Mouse (Mus musculus): ENCODE measurements around the gene Cnot4. TPM values are rescaled to one million over a fixed set of nuclear protein-coding genes. Genes with fewer than 3 reads are reported as not detected.

The Cnot4 gene
- polyA plus RNA-seq, 1 experiment from 2014 or later = 36.3 TPM

DNA sequence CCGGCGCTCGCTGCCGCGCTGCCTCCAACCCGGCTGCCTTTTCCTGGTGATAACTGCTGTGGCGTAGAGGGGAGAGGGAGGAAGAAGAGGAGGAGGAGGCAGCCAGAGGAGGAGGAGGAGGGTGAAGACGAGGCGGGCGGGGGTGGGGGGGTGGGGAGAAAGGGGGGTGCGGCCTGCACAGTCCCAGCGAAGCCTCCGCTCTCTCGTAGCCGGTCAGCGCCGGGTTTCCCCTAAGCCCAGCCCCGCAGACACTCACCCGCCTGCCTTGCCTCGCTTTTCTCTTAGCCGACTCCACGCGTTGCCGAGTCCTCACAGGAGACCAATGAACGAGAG is 312 bp downstream of the Cnot4 start:
- ATAC-seq (ENCODE audit: low FRiP score) = peak; percentile 93
- Histone ChIP-seq H3K27me3 (no peaks in the 10 kb centered on the region), H3K9ac (peak overlapping the region; percentile 94), H3K4me2 (peak overlapping the region; percentile 91), H3K4me3 (peak overlapping the region; percentile 88), H3K27ac (peak overlapping the region; percentile 93), H3K36me3 (no peaks in the 10 kb centered on the region), H3K9me3 (no peaks in the 10 kb centered on the region), H3K4me1 (replicated peaks) (peaks cover 26% of the 10 kb centered on the region)
- WGBS = 1% methylated on average over 22 of the region's 25 CpGs

DNA sequence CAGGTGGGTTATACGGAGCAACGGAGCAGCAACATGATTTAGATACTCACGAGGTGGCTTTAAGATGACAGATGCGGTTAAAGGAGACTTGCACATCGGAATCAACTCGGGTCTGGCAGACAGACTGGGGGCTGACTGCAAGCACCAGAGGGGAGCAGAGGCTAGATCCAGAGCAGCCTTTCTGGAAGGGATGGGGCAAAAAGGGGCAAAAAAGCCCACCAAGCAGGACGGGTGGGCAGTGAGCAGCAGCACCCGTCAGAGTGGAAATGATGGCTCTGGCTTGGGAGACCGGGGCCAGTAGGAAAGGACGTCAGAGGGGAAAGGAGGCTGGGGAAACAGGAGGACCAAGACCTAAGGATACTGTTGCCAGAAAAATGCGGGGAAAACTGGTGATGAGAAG is 718 bp downstream of the Cnot4 start:
- Histone ChIP-seq H3K27ac (peak overlapping the region; percentile 93), H3K27me3 (no peaks in the 10 kb centered on the region), H3K9me3 (no peaks in the 10 kb centered on the region), H3K4me3 (peak overlapping the region; percentile 88), H3K36me3 (no peaks in the 10 kb centered on the region), H3K4me1 (replicated peaks) (peaks cover 26% of the 10 kb centered on the region), H3K9ac (peak overlapping the region; percentile 94), H3K4me2 (peak overlapping the region; percentile 91)
- peak; percentile 33 for ATAC-seq (ENCODE audit: low FRiP score)
- WGBS = under 1% methylated on average over 11 of the region's 11 CpGs

DNA sequence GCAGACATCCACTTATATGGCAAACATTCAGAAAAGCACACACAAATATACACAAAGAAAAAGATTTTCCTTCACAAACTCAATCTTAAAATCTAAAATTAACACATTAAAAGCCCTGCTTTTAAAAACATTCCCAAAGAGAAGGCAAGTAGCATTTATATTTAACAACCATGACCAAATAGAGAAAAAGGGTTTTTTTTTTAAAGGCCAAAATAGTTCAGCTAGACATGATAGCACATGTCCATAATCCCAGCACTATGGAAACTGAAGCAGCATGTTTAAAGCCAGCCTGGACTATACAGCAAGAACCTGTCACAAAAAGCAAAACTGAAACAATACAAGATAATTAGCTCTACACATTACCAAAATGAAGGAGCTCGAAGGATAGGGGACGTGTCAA is 11.0 kb downstream of the Cnot4 start:
- WGBS = 94% methylated on average over 2 of the region's 2 CpGs
- H3K9ac ChIP-seq = no peak overlapping the region

DNA sequence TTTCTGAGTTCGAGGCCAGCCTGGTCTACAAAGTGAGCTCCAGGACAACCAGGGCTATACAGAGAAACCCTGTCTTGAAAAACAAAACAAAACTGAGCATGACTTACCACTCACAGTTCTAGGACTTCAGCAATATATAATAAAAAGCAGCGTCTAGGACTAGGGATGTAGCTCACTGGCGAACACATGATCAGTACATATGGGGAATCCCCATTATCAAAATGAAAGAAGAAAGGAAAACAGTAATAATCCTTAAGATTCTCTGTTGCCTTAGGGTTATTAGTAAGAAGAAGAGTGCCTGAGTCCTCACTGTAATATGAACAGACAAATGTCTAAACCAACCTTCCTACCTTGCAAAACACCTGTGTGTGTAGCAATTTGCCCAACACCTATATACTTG is 11.6 kb downstream of the Cnot4 start:
- H3K9ac ChIP-seq = no peak overlapping the region
- H3K36me3 ChIP-seq = peaks cover 7% of the 10 kb centered on the region; the same call in 1 of the 2 replicates
- no peak overlapping the region for H3K27ac ChIP-seq
- WGBS = 95% methylated on average over 3 of the region's 3 CpGs
- no peak for ATAC-seq (ENCODE audit: low FRiP score)
- H3K4me1 ChIP-seq (replicated peaks) = no peaks in the 10 kb centered on the region
- no peak overlapping the region for H3K4me3 ChIP-seq
- H3K9me3 ChIP-seq = no peaks in the 10 kb centered on the region
- H3K4me2 ChIP-seq = no peak overlapping the region
- no peaks in the 10 kb centered on the region for H3K27me3 ChIP-seq

More for the DNA sequence above, 11.0 kb downstream of the Cnot4 start:
- Histone ChIP-seq H3K9me3 (no peaks in the 10 kb centered on the region), H3K27me3 (no peaks in the 10 kb centered on the region), H3K4me2 (no peak overlapping the region), H3K36me3 (peaks cover 7% of the 10 kb centered on the region; the same call in 1 of the 2 replicates), H3K27ac (no peak overlapping the region), H3K4me3 (no peak overlapping the region), H3K4me1 (replicated peaks) (no peaks in the 10 kb centered on the region)
- ATAC-seq (ENCODE audit: low FRiP score) = no peak

DNA sequence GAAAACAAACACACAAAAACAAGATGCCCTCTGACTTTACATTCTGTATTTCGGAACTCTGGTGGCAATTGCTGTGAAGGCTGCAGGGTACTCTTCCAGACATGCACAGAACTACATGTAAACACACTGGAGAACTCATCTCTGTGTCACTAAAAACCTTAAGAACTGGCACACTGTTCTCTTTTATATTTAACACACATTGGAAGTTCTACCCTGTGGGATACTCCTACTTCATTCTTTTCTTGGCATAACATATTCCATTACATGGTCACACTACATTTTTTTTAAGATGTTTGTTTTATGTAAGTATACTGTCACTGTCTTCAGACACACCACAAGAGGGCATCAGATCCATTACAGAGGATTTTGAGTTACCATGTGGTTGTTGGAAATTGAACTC is 31.1 kb downstream of the Cnot4 start:
- H3K36me3 ChIP-seq = peaks cover 6% of the 10 kb centered on the region; the same call in 1 of the 2 replicates
- H3K9ac ChIP-seq = no peak overlapping the region
- no peaks in the 10 kb centered on the region for H3K4me1 ChIP-seq (replicated peaks)
- H3K27ac ChIP-seq = no peak overlapping the region
- no peak overlapping the region for H3K4me2 ChIP-seq
- ATAC-seq (ENCODE audit: low FRiP score) = no peak
- no peaks in the 10 kb centered on the region for H3K9me3 ChIP-seq
- H3K4me3 ChIP-seq = no peak overlapping the region
- WGBS = 91% methylated on average over 1 of the region's 1 CpGs
- H3K27me3 ChIP-seq = no peaks in the 10 kb centered on the region

DNA sequence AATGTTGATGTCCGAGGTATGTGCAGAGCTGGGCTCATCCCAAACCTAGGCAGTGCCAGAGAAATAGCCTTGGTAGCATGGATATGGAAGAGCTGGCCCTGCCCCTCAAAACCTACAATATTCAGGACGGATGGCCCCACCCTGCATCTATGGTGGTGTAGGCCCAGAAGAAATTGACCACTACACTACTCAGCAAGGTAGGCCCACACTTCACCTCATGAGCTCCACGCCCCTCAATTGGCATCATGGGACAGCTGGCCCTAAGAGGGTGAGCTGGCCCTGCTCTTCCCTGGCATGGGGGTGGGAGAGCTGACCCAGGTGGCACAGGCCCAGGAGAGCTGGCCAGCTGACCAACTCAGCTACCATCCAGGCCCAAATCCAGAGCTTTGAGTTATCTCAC is 48.6 kb downstream of the Cnot4 start:
- Histone ChIP-seq H3K9me3 (no peaks in the 10 kb centered on the region), H3K4me2 (no peak overlapping the region), H3K4me1 (replicated peaks) (no peaks in the 10 kb centered on the region), H3K9ac (no peak overlapping the region), H3K27me3 (no peaks in the 10 kb centered on the region), H3K36me3 (peaks cover 3% of the 10 kb centered on the region; the same call in 1 of the 2 replicates), H3K27ac (no peak overlapping the region), H3K4me3 (no peak overlapping the region)
- WGBS = 96% methylated on average over 3 of the region's 3 CpGs
- ATAC-seq (ENCODE audit: low FRiP score) = no peak

DNA sequence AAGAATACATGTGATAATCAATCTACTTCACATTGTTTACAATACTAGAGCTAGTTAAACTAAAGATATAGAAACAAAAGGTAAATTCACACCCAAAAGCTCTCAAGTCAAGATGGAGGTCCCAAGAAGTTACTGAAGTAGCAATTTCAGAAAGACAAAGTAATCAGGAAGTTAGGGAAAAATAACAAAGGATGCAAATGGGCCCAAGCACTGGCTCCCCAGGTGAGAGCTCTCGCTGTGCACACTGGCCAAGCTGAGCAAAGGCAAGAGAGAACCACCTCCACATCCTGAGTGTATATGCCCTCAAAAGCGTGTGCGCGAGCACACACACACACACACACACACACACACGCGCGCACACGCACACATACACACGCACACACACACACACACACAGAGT is 58.4 kb downstream of the Cnot4 start:
- Histone ChIP-seq H3K27ac (no peak overlapping the region), H3K4me3 (no peak overlapping the region), H3K4me1 (replicated peaks) (no peaks in the 10 kb centered on the region), H3K9me3 (no peaks in the 10 kb centered on the region), H3K4me2 (no peak overlapping the region), H3K9ac (no peak overlapping the region), H3K36me3 (peaks cover 25% of the 10 kb centered on the region), H3K27me3 (no peaks in the 10 kb centered on the region)
- ATAC-seq (ENCODE audit: low FRiP score) = no peak
- WGBS = 98% methylated on average over 9 of the region's 9 CpGs

DNA sequence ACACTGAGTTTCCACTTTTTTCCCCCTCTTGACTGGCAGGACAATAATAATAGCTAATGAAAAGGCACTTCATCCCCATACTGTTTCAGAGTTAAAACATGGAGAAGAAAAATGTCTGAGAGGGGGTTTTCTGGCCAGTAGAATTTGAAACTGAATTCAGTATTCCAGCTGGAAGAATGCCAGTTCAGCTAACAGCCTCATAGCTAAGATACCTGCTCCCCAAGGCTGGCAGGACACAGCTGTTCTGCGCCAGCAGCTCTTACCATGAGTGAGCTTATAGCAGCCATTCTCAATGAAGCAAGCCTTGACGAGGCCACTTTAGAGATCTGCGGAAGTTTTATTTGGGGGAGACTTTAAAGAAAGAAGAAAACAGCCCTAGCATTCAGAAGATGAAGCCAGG is 62.3 kb downstream of the Cnot4 start:
- ATAC-seq (ENCODE audit: low FRiP score) = no peak
- 87% methylated on average over 3 of the region's 3 CpGs for WGBS
- Histone ChIP-seq H3K27ac (no peak overlapping the region), H3K9ac (no peak overlapping the region), H3K4me1 (replicated peaks) (no peaks in the 10 kb centered on the region), H3K4me2 (no peak overlapping the region), H3K36me3 (peaks cover 26% of the 10 kb centered on the region), H3K4me3 (no peak overlapping the region), H3K9me3 (no peaks in the 10 kb centered on the region), H3K27me3 (no peaks in the 10 kb centered on the region)

DNA sequence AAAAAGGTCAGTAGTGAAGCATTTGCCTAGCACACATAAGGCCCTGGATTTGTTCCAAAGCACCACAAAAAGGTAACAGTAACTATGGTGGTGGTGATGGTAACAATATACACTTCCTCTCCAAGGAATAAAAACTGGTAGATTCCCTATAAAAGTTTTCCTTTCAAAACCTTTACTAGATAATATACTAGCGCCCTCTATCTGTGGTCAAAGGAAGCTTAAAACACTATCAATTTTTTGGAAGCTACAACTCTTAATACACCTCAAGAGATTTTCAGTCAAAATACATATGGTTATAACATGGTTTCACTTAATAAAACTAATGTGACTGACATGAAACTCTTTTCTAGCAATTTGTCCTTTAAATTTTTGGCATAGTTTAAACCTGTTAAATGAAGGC is 71.1 kb downstream of the Cnot4 start:
- Histone ChIP-seq H3K9ac (no peak overlapping the region), H3K4me2 (no peak overlapping the region), H3K27ac (no peak overlapping the region), H3K27me3 (no peaks in the 10 kb centered on the region), H3K4me3 (no peak overlapping the region), H3K9me3 (no peaks in the 10 kb centered on the region), H3K4me1 (replicated peaks) (no peaks in the 10 kb centered on the region), H3K36me3 (peaks cover 14% of the 10 kb centered on the region)
- WGBS = 14% methylated on average over 1 of the region's 1 CpGs
- no peak for ATAC-seq (ENCODE audit: low FRiP score)

DNA sequence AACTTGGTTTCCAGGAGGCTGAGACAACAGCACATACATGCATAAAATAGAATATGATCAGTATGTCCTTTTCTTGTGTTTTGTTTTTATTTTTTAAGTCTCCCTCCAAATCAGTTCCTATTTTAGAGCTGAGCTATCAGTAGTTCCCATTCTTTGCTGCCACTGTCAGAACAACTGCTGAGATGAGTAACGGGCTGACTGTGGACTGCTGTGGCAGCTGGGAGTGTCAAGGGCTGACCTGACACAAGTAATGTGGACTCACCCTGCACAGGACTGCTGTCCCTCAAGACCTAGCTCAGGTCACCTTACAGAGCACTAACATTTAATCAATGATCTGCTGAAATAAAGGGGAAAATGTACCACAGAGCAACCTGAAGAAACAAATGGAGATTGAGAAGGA is 90.4 kb downstream of the Cnot4 start:
- Histone ChIP-seq H3K4me3 (no peak overlapping the region), H3K4me2 (no peak overlapping the region), H3K36me3 (0 out of 2 replicates have a peak, but pooled peaks cover 2% of the 10 kb centered on the region), H3K27ac (no peak overlapping the region), H3K4me1 (replicated peaks) (no peaks in the 10 kb centered on the region), H3K9ac (no peak overlapping the region), H3K27me3 (no peaks in the 10 kb centered on the region), H3K9me3 (no peaks in the 10 kb centered on the region)
- WGBS = 67% methylated on average over 1 of the region's 1 CpGs
- ATAC-seq (ENCODE audit: low FRiP score) = no peak

DNA sequence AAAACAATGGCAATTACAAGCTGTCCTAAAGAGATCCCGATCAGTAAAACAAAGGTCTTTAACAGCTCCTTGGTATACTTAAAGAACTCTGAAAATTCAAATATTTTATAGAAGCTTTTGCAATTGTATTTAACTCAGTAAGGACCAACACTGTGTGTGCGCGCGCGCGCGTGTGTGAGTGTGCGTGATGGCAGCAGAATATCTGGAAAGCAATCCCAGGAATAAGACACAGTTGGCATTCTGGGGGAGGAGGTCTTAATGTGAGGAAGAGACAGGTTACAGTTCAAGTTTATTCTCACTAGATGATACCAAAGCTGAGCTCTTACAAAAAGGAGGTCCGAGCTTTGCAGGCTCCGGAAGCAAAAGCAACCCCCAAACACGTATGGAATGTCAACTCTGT is 100.2 kb downstream of the Cnot4 start:
- no peak for ATAC-seq (ENCODE audit: low FRiP score)
- Histone ChIP-seq H3K27ac (no peak overlapping the region), H3K9me3 (no peaks in the 10 kb centered on the region), H3K4me1 (replicated peaks) (no peaks in the 10 kb centered on the region), H3K9ac (no peak overlapping the region), H3K4me3 (no peak overlapping the region), H3K36me3 (peaks cover 5% of the 10 kb centered on the region; the same call in 1 of the 2 replicates), H3K27me3 (no peaks in the 10 kb centered on the region), H3K4me2 (no peak overlapping the region)
- 96% methylated on average over 11 of the region's 11 CpGs for WGBS

DNA sequence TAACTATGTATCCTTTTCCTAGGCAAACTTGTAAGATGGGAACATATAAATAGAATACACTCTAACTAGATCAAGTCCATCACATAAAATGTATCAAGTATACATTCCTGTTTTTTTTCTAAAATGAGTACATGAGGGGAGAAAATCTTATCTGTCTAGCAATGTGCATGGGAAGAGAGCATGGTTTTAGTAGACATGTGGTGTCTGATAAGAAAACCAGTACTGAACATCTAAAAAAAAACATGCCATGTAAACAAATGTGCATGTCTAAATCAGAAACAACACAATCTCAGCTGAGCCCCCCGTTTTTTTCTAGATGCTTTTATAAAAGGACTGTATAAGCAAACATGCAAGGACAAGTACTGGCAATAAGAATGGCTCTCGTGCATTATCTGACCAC is 100.8 kb downstream of the Cnot4 start:
- Histone ChIP-seq H3K27ac (no peak overlapping the region), H3K4me3 (no peak overlapping the region), H3K4me2 (no peak overlapping the region), H3K9me3 (no peaks in the 10 kb centered on the region), H3K27me3 (no peaks in the 10 kb centered on the region), H3K36me3 (peaks cover 5% of the 10 kb centered on the region; the same call in 1 of the 2 replicates), H3K4me1 (replicated peaks) (0 out of 2 replicates have a peak, but pooled peaks cover 3% of the 10 kb centered on the region), H3K9ac (no peak overlapping the region)
- 86% methylated on average over 2 of the region's 2 CpGs for WGBS
- no peak for ATAC-seq (ENCODE audit: low FRiP score)

DNA sequence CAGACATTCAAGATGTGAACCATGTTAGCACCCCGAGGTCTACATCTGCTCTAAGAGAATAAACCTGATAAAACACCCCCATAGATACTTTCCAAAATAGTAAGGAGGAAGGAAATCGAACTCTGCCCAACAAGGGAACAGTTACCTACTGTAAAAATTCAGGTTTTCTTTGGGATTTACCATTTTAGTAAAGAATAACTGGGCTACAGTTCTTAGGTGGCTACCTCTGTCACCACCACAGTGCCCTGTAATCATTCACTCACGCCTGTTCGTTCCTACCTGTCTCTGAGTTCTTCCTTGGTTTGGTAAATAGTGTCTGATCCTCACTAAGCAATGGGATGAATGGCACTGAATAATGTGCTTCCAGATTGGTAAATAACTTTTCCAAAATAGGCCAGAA is 102.7 kb downstream of the Cnot4 start:
- Histone ChIP-seq H3K36me3 (no peaks in the 10 kb centered on the region), H3K9me3 (no peaks in the 10 kb centered on the region), H3K4me3 (no peak overlapping the region), H3K4me2 (no peak overlapping the region), H3K9ac (no peak overlapping the region), H3K27ac (no peak overlapping the region), H3K4me1 (replicated peaks) (0 out of 2 replicates have a peak, but pooled peaks cover 9% of the 10 kb centered on the region), H3K27me3 (no peaks in the 10 kb centered on the region)
- ATAC-seq (ENCODE audit: low FRiP score) = no peak
- WGBS = 92% methylated on average over 4 of the region's 4 CpGs
